Mouse (Mus musculus): ENCODE results near the gene Tsx. TPM values are rescaled to one million over a fixed set of nuclear protein-coding genes. Genes with fewer than 3 reads are reported as not detected.

The Tsx gene
- 1.2 and 1.3 TPM in 2 replicates for polyA plus RNA-seq (2012; rRNA removed)

GRCm38 (mm10) chrX:103414167-103414566 lies at the start of gene Tsx:
Gene Tsx (plus strand): TSS chrX:103414467.

DNA sequence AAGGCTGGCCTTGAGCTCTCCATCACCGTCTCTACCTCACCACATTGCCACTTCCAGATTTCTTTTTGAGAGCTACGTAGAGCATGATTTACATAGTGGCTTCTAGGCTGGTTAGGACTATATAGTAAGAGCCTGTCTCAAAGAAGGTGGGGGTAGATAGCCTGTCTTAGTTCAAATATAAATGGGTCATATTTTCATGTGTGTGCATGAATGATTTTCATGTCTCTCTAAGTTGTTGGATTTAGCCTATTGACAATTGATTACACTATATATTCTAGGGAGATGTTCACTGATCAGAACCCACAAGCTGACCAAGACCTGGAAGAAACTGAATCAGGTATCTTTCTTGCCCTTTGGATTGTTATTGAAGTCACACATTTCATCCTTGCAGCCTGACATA lies 7.4 kb downstream of the Tsx start, which contains the start of gene Gm26992:
Gm26992 (plus strand) TSS at position 301 of the 400 bp plus-strand sequence.

Other genes with a start within 250 kb of the Tsx start
- gene Nap1l2, start 227.8 kb upstream of the Tsx start, polyA plus RNA-seq (2012; rRNA removed), result 47.0 and 53.2 TPM in 2 replicates
- gene Cdx4, start 93.1 kb upstream of the Tsx start, polyA plus RNA-seq (2012; rRNA removed), result not detected in 2 replicates
- gene Chic1, start 58.0 kb upstream of the Tsx start, polyA plus RNA-seq (2012; rRNA removed), result 7.4 and 8.3 TPM in 2 replicates
- gene Gm26992, start 7.5 kb downstream of the Tsx start, polyA plus RNA-seq (2012; rRNA removed), result 0.49 and 0.53 TPM in 2 replicates
- 0.05 TPM in 1 of 2 replicates, not detected in the other for gene Zcchc13, start 216.1 kb downstream of the Tsx start, polyA plus RNA-seq (2012; rRNA removed)

Data from central nervous system, embryonic 18 days (tissue).